Mouse (Mus musculus): ENCODE measurements around the gene Birc2. TPM values are rescaled to one million over a fixed set of nuclear protein-coding genes. Genes with fewer than 3 reads are reported as not detected.
"Not testable (repeated sequence)": the region's sequence is repeated elsewhere in the genome, so short reads cannot be mapped to it uniquely, and the experiment has no call there.

Gene Birc2
- polyA plus RNA-seq, 1 experiment = 33.6 TPM

- Histone ChIP-seq H3K36me3 (ENCODE audit: control insufficient read depth, insufficient read depth, low read length) (no peaks in the 10 kb centered on the region), H3K4me3 (ENCODE audit: control insufficient read depth, low read depth, low read length) (no peak overlapping the region), H3K27me3 (ENCODE audit: control insufficient read depth, insufficient read depth, low read length) (no peaks in the 10 kb centered on the region), H3K27ac (ENCODE audit: control insufficient read depth, insufficient read depth, low read depth, low read length) (no peak overlapping the region), H3K4me1 (ENCODE audit: control insufficient read depth, insufficient read depth, low read length) (no peaks in the 10 kb centered on the region)
- no peak for TF ChIP-seq POLR2A (IDR thresholded peaks at IDR 0.05; ENCODE audit: control insufficient read depth, low read depth, low read length)
- peak; percentile 6; the same call in 1 of the 2 replicates for TF ChIP-seq CTCF (IDR thresholded peaks at IDR 0.05; ENCODE audit: control insufficient read depth, insufficient read depth, insufficient replicate concordance, low read depth, low read length)
These were observed 18.5 kb upstream of the Birc2 start for GRCm38 (mm10) chr9:7855374-7855773.

GRCm38 (mm10) chr9:7854196-7854595 is 17.3 kb upstream of the Birc2 start:
- H3K4me3 ChIP-seq (ENCODE audit: control insufficient read depth, low read depth, low read length); H3K4me1 ChIP-seq (ENCODE audit: control insufficient read depth, insufficient read depth, low read length); H3K36me3 ChIP-seq (ENCODE audit: control insufficient read depth, insufficient read depth, low read length); H3K27ac ChIP-seq (ENCODE audit: control insufficient read depth, insufficient read depth, low read depth, low read length); H3K27me3 ChIP-seq (ENCODE audit: control insufficient read depth, insufficient read depth, low read length): not testable (repeated sequence)

DNA sequence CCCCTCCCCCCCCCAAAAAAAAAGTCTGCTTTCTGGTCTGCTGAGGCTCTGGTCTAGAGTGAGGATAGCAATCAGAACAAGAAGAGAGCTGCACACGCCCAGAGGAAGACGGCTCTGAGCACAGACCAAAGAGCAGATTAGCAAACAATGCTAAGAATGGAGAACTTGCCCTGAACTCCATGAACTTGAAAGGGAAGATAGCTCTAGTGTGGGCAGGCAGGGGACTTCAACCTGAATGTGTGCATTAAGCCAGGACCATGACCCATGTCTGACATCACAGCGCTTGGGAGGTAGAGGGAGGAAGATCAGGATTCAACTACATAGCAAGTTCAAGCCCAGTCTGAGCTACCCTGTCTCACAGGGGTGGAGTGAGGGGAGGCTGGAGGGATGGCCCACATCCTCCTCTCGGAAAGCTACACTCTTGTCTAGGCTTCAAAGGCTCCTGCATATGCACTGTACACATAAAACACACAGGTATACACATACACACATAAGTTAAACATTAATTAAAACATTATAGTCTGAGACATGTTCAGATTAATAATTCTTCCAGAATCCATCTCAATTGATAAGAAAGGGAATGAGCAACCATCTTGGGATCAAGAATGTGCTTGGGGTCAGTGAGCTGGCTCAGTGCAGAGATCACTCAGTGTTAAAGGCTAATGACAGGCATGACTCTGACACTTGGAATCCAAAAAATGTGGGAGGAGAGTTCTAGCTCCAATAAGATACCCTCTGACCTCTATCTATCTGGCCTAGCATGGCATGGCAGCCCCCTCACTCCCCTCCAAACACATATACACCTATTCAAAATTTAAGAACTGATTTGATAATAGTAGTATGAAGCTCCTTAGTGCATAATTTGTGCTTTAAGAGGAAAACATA is 15.7 kb upstream of the Birc2 start:
- 0 out of 2 replicates have a peak overlapping the region, but pooled peaks have one; percentile 21 for H3K27ac ChIP-seq (ENCODE audit: control insufficient read depth, insufficient read depth, low read depth, low read length)
- no peaks in the 10 kb centered on the region for H3K27me3 ChIP-seq (ENCODE audit: control insufficient read depth, insufficient read depth, low read length)
- H3K4me3 ChIP-seq (ENCODE audit: control insufficient read depth, low read depth, low read length) = no peak overlapping the region
- H3K4me1 ChIP-seq (ENCODE audit: control insufficient read depth, insufficient read depth, low read length) = no peaks in the 10 kb centered on the region
- TF ChIP-seq CTCF (IDR thresholded peaks at IDR 0.05; ENCODE audit: control insufficient read depth, insufficient read depth, insufficient replicate concordance, low read depth, low read length) = no peak
- no peaks in the 10 kb centered on the region for H3K36me3 ChIP-seq (ENCODE audit: control insufficient read depth, insufficient read depth, low read length)

GRCm38 (mm10) chr9:7851841-7852240 is 15.0 kb upstream of the Birc2 start:
- TF ChIP-seq CTCF (IDR thresholded peaks at IDR 0.05; ENCODE audit: control insufficient read depth, insufficient read depth, insufficient replicate concordance, low read depth, low read length) (no peak), POLR2A (IDR thresholded peaks at IDR 0.05; ENCODE audit: control insufficient read depth, low read depth, low read length) (no peak)
- H3K4me1 ChIP-seq (ENCODE audit: control insufficient read depth, insufficient read depth, low read length) = no peaks in the 10 kb centered on the region
- H3K36me3 ChIP-seq (ENCODE audit: control insufficient read depth, insufficient read depth, low read length) = no peaks in the 10 kb centered on the region
- H3K27me3 ChIP-seq (ENCODE audit: control insufficient read depth, insufficient read depth, low read length) = no peaks in the 10 kb centered on the region
- no peak overlapping the region for H3K4me3 ChIP-seq (ENCODE audit: control insufficient read depth, low read depth, low read length)
- H3K27ac ChIP-seq (ENCODE audit: control insufficient read depth, insufficient read depth, low read depth, low read length) = no peak overlapping the region

- no peak overlapping the region for H3K4me3 ChIP-seq (ENCODE audit: control insufficient read depth, low read depth, low read length)
- no peaks in the 10 kb centered on the region for H3K36me3 ChIP-seq (ENCODE audit: control insufficient read depth, insufficient read depth, low read length)
- no peaks in the 10 kb centered on the region for H3K27me3 ChIP-seq (ENCODE audit: control insufficient read depth, insufficient read depth, low read length)
- TF ChIP-seq POLR2A (IDR thresholded peaks at IDR 0.05; ENCODE audit: control insufficient read depth, low read depth, low read length) (no peak), CTCF (IDR thresholded peaks at IDR 0.05; ENCODE audit: control insufficient read depth, insufficient read depth, insufficient replicate concordance, low read depth, low read length) (no peak)
- H3K27ac ChIP-seq (ENCODE audit: control insufficient read depth, insufficient read depth, low read depth, low read length) = no peak overlapping the region
- peaks cover 2% of the 10 kb centered on the region for H3K4me1 ChIP-seq (ENCODE audit: control insufficient read depth, insufficient read depth, low read length)
These were observed 11.3 kb upstream of the Birc2 start for GRCm38 (mm10) chr9:7848191-7848590.

GRCm38 (mm10) chr9:7846667-7847199 is 9.9 kb upstream of the Birc2 start:
- peaks cover 2% of the 10 kb centered on the region for H3K4me1 ChIP-seq (ENCODE audit: control insufficient read depth, insufficient read depth, low read length)
- H3K4me3 ChIP-seq (ENCODE audit: control insufficient read depth, low read depth, low read length) = no peak overlapping the region
- no peaks in the 10 kb centered on the region for H3K36me3 ChIP-seq (ENCODE audit: control insufficient read depth, insufficient read depth, low read length)
- TF ChIP-seq POLR2A (IDR thresholded peaks at IDR 0.05; ENCODE audit: control insufficient read depth, low read depth, low read length) (no peak), CTCF (IDR thresholded peaks at IDR 0.05; ENCODE audit: control insufficient read depth, insufficient read depth, insufficient replicate concordance, low read depth, low read length) (no peak)
- no peak overlapping the region for H3K27ac ChIP-seq (ENCODE audit: control insufficient read depth, insufficient read depth, low read depth, low read length)
- H3K27me3 ChIP-seq (ENCODE audit: control insufficient read depth, insufficient read depth, low read length) = no peaks in the 10 kb centered on the region

DNA sequence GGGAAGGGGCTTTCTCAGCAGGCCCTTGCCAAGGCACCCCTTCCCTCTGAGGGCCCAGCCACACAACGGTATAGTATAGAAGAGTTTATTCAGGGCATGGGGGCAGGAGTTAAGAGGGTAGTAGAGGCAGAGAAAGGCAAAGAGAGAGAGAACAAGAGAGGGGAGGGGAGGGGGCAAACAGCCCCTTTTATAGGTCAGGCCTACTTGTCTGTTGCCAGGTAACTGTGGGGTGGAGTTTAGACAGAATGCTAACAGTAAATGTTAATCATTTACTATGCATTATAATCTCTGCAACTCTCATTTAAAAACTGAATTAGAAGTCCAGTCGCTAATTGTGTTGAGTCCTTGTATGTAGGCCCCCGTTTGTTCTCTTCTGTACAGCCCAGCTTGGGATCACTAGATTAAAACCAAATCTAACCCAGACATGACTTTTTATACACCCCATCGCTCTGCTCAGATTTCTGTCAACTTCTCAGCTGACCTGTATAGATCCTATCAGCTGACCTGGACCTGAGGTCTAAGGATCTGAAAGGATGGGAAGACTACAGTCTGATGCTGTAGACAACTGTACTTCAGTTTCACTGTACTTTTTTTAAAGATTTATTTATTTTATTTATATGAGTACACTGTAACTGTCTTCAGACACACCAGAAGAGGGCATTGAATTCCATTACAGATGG is 8.5 kb upstream of the Birc2 start:
- no peak overlapping the region for H3K4me3 ChIP-seq (ENCODE audit: control insufficient read depth, low read depth, low read length)

More for the DNA sequence above, 8.5 kb upstream of the Birc2 start:
- H3K36me3 ChIP-seq (ENCODE audit: control insufficient read depth, insufficient read depth, low read length) = no peaks in the 10 kb centered on the region
- peaks cover 2% of the 10 kb centered on the region for H3K4me1 ChIP-seq (ENCODE audit: control insufficient read depth, insufficient read depth, low read length)
- TF ChIP-seq CTCF (IDR thresholded peaks at IDR 0.05; ENCODE audit: control insufficient read depth, insufficient read depth, insufficient replicate concordance, low read depth, low read length) (no peak), POLR2A (IDR thresholded peaks at IDR 0.05; ENCODE audit: control insufficient read depth, low read depth, low read length) (no peak)
- H3K27me3 ChIP-seq (ENCODE audit: control insufficient read depth, insufficient read depth, low read length) = no peaks in the 10 kb centered on the region
- H3K27ac ChIP-seq (ENCODE audit: control insufficient read depth, insufficient read depth, low read depth, low read length) = no peak overlapping the region
